Mouse (Mus musculus): ENCODE data around the gene Abi3bp. TPM values are rescaled to one million over a fixed set of nuclear protein-coding genes. Genes with fewer than 3 reads are reported as not detected.
A peak's percentile ranks its signal among the peaks of the same experiment; 100 is the strongest.

Gene Abi3bp
- total RNA-seq, 2 experiments from 2014 or later: 10.9 to 14.7 TPM

- DNase-seq (ENCODE audit: low spot score in 2 of 2): no peak
These were observed 203.4 kb downstream of the Abi3bp start for GRCm38 (mm10) chr16:56681010-56681645.

GRCm38 (mm10) chr16:56686747-56687146 is 209.1 kb downstream of the Abi3bp start:
- no peak for DNase-seq (ENCODE audit: low spot score in 2 of 2)

GRCm38 (mm10) chr16:56690715-56691114 is 213.0 kb downstream of the Abi3bp start:
- DNase-seq (ENCODE audit: low spot score in 2 of 2): no peak

GRCm38 (mm10) chr16:56696448-56696847 is 218.8 kb downstream of the Abi3bp start:
- no peak for DNase-seq (ENCODE audit: low spot score in 2 of 2)

GRCm38 (mm10) chr16:56700898-56701297 is 223.2 kb downstream of the Abi3bp start:
- DNase-seq (ENCODE audit: low spot score in 2 of 2): no peak

GRCm38 (mm10) chr16:56705731-56706130 is 228.1 kb downstream of the Abi3bp start:
- DNase-seq (ENCODE audit: low spot score in 2 of 2): no peak

- DNase-seq (ENCODE audit: low spot score in 2 of 2): no peak
These were observed 232.4 kb downstream of the Abi3bp start for GRCm38 (mm10) chr16:56710071-56710470.

GRCm38 (mm10) chr16:56715608-56716007 is 237.9 kb downstream of the Abi3bp start:
- no peak for DNase-seq (ENCODE audit: low spot score in 2 of 2)

- peak; percentile 5 to 7 for DNase-seq (ENCODE audit: low spot score in 2 of 2)
These were observed 239.0 kb downstream of the Abi3bp start for GRCm38 (mm10) chr16:56716557-56717179.

- peak; percentile 98 to 99 for DNase-seq (ENCODE audit: low spot score in 2 of 2)
These were observed 239.8 kb downstream of the Abi3bp start, which contains the start of gene Tfg for GRCm38 (mm10) chr16:56717224-56718200. TSS of gene Tfg (minus strand) at chr16:56717450.

GRCm38 (mm10) chr16:56719031-56719430 is 241.4 kb downstream of the Abi3bp start:
- no peak for DNase-seq (ENCODE audit: low spot score in 2 of 2)

GRCm38 (mm10) chr16:56722357-56722756 is 244.7 kb downstream of the Abi3bp start:
- no peak for DNase-seq (ENCODE audit: low spot score in 2 of 2)

- DNase-seq (ENCODE audit: low spot score in 2 of 2): no peak
These were observed 247.2 kb downstream of the Abi3bp start for GRCm38 (mm10) chr16:56724927-56725326.

GRCm38 (mm10) chr16:56729060-56729459 is 251.4 kb downstream of the Abi3bp start:
- no peak for DNase-seq (ENCODE audit: low spot score in 2 of 2)

Other genes with a start within 250 kb of the Abi3bp start
- 10 to 100 TPM; 56.6 to 58.0 TPM for gene Tfg, start 239.6 kb downstream of the Abi3bp start, total RNA-seq (2021)

All from left cerebral cortex, adult 18-20 months (tissue).